Mouse (Mus musculus): Measurements from ENCODE around the gene Pced1a.

Pced1a gene

DNA sequence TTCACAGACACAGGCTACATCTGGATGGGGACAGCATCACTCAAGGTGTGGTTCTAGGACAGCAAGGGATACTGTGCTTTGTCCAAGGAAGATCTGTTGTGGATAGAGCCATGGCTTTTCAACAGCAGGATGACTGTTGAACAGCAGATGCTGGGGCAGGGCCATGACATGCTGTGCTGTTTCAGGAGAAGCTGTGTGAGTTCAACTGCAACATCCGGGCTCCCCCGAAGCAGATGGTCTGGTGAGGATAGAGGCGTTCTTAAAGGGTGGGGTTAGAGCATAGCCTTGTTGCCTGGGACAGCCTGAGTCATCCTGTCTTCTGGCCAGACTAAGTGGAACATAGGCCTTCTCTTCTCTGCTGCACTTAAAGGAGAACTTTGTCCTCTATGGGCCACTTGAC lies 14.4 kb upstream of the Pced1a start:
- in situ Hi-C loops (cut with MboI; ENCODE audit: low sequenced_read_pairs), result no loop called here

DNA sequence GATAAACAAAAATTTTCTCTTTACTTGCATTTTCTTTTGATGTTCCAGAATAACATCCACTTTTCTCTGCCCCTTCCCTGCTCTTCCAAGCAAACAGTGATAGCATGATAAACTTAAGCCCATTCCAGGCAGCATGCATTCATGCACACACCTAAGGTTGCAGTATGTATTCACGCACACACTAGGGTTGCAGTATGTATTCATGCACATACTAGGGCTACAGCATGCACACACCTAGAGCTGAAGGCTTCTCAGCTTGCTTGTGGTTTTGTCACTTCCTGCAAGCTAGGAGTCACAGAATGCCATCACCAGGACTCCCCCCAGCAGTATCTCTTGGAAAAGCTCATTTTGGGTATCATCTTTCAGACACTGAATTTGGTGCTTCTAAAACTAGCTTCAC lies 12.3 kb upstream of the Pced1a start:
- in situ Hi-C loops (cut with MboI; ENCODE audit: low sequenced_read_pairs), result no loop called here

GRCm38 (mm10) chr2:130433152-130433551 lies 8.7 kb upstream of the Pced1a start:
- in situ Hi-C loops (cut with MboI; ENCODE audit: low sequenced_read_pairs), result no loop called here

DNA sequence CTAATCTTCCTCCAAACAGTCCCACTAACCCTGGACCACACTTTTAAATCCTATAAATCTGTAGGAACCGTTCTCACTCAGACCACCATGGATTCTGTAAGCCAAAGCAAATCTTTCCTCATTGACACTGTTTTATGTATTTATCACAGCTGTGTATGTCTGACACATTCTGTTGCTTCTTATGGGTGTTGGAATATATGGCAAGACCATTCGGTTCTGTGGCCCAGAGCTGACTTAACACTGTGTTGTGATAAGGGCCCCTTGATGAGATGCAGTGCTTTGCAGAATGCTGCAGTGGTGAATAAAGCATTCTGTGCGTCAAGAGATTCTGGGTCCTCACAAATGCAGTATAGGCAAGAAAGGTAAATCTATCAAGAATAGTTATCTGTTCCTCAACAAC lies 7.7 kb upstream of the Pced1a start:
- in situ Hi-C loops (cut with MboI; ENCODE audit: low sequenced_read_pairs), result no loop called here

GRCm38 (mm10) chr2:130430484-130430883 lies 6.0 kb upstream of the Pced1a start:
- in situ Hi-C loops (cut with MboI; ENCODE audit: low sequenced_read_pairs), result no loop called here

GRCm38 (mm10) chr2:130429851-130430250 lies 5.3 kb upstream of the Pced1a start:
- in situ Hi-C loops (cut with MboI; ENCODE audit: low sequenced_read_pairs), result no loop called here

- in situ Hi-C loops (cut with MboI; ENCODE audit: low sequenced_read_pairs), result no loop called here
These were observed 611 bp upstream of the Pced1a start for GRCm38 (mm10) chr2:130425112-130425511.

GRCm38 (mm10) chr2:130423397-130424125 lies 940 bp downstream of the Pced1a start:
- in situ Hi-C loops (cut with MboI; ENCODE audit: low sequenced_read_pairs), result no loop called here

DNA sequence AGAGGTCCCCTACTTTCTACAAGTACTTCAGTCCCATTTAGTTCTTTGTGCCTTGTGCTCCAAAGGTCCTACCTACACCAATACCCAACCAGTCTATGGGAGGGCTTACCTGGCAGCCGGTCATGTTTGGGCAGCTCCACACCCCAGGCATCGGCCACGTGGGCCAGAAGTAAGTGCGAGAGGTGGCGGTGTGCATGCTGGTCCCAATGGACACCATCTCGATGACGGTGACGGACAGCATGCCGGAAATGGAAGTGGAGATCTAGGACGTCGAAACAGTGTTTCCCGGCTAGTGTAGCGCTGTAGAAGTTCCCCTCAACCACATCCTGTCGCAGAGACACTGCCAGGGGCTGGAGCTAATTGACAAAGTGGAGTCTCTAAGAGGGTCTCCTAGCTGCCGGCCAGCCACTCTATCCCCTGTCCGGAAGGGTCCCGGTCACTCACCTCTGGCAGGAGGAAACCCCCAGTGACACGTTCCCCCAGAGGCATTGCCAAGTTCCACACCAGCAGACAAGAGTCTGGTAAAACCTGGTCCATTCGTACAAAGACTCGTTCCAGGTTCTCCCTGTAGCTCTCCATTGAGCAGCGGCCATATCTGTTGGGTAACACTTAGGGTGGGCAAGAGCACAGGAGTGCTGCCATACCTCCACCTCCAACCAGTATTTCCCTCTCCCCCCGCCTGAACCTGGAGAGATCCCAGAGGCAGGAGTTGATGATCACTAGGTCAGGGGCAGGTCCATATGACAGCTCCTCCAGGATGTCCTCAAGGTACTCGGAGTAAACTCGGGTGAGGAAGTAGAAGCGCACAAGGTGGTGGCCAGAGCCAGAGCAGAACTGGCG lies 2.5 kb downstream of the Pced1a start:
- in situ Hi-C loops (cut with MboI; ENCODE audit: low sequenced_read_pairs), result no loop called here

- in situ Hi-C loops (cut with MboI; ENCODE audit: low sequenced_read_pairs), result no loop called here
These were observed 10.2 kb downstream of the Pced1a start for GRCm38 (mm10) chr2:130414094-130414856.

DNA sequence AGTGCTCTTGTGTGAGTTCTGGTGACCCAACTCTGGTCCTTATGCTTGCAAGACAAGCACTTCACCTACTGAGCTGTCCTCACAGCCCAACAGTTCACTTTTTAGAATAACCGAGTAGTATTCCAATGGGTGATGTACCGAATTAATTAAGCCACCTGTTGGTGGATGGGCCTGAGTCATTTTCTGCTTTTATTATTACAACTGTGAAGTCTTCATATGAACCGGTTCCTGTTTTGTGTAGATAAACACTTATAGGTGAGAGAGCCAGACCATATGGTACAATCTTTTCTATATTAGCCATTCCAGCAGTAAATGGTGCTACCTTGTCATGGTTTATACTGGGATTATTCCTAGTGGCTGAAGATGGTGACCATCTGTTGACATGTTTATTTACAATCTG lies 11.7 kb downstream of the Pced1a start:
- in situ Hi-C loops (cut with MboI; ENCODE audit: low sequenced_read_pairs), result no loop called here

GRCm38 (mm10) chr2:130411558-130412495 lies 12.7 kb downstream of the Pced1a start:
- in situ Hi-C loops (cut with MboI; ENCODE audit: low sequenced_read_pairs), result no loop called here

GRCm38 (mm10) chr2:130408194-130408593 lies 16.3 kb downstream of the Pced1a start:
- in situ Hi-C loops (cut with MboI; ENCODE audit: low sequenced_read_pairs), result no loop called here

DNA sequence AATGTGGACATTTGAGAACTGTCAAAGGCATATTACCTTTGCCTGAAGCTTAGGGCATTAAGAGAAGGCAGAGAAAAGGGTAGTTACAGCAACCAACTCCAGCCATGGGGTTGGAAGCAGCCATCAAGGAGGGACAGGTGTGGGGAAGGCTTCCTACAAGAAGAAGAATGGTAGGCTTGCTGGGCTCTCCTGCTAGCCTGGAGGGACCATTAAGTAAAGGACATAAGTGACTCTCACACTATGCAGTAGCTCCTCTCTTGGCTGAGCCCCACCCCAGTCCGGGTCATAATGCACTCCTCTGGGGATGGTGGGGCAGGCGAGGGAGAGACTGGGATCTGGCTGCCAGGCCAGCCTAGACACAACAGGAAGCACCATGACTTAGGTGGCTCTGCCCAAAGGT lies 18.3 kb downstream of the Pced1a start, which contains the start of gene Tmem239:
TSS of gene Tmem239 (plus strand) at position 301 of the 400 bp plus-strand sequence.
- in situ Hi-C loops (cut with MboI; ENCODE audit: low sequenced_read_pairs), result no loop called here

DNA sequence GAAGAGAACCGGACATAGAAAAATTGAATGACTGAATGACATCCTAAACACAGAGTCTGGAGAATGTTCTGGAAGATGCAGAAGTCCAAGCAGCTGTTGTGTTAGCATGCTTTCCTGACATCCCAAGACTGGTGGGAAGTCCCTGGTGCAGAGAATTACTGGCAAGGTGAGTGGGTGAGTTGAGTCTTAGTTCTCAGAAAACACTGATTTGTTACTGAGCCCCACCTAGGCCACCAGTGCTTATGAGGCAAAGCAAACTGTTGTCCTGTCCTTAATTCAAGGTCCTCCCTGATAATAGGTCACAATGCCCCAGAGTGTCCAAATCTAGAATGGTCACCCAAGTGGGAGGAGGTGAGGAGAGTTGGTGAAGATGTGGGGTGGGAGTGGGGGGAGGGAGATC lies 19.6 kb downstream of the Pced1a start, which contains the start of the genes Gm28372 and 1700020A23Rik:
TSS of gene Gm28372 (plus strand) at position 301 of the 400 bp plus-strand sequence.
TSS of gene 1700020A23Rik (plus strand) at position 321 of the 400 bp plus-strand sequence.
- in situ Hi-C loops (cut with MboI; ENCODE audit: low sequenced_read_pairs), result no loop called here

- in situ Hi-C loops (cut with MboI; ENCODE audit: low sequenced_read_pairs), result no loop called here
These were observed 22.6 kb downstream of the Pced1a start for GRCm38 (mm10) chr2:130401891-130402290.

DNA sequence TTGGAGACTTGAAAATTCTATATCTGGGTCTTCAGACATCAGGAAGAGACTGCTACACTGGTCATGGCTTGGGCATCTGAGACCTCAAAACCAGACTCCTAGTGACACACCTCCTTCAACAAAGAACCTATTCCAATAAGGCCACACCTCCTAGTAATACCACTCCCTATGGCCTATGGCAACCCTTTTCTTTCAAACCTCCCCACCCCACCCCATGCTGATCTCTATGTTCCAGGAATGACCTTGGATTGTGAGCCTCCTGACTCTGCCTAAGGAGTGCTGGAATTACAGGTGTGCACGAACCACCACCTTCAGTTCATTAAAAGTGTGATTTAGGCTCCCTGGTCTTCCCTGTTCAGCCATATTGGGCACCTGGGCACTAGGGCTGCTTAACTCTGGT lies 24.5 kb downstream of the Pced1a start:
- in situ Hi-C loops (cut with MboI; ENCODE audit: low sequenced_read_pairs), result no loop called here

DNA sequence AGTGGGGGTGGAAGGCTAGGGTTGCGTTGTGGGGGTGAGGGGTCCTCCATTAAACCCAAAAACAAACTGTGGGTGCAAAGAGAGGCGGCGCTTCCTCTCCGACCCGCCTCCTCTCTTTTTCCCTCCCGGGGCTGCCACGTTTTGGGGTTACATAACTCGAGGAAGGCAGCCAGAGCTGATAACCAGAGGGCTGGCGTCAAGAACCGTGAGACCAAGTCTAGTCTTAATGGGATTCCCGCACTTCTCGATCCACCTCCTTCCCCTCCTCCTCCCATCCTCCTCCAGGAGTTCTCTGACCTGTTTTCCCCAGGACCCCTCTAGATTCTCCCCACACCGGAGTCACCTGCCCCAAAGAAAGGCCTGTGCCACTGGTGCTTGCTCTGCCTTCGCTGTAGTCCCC lies 26.4 kb downstream of the Pced1a start:
- in situ Hi-C loops (cut with MboI; ENCODE audit: low sequenced_read_pairs), result no loop called here

GRCm38 (mm10) chr2:130397186-130397985 lies 27.1 kb downstream of the Pced1a start, which contains the start of gene Cpxm1:
Gene Cpxm1 (minus strand): TSS chr2:130397574.
- in situ Hi-C loops (cut with MboI; ENCODE audit: low sequenced_read_pairs), result no loop called here

Data from CH12F3 (cell line).